Mouse (Mus musculus) liver, adult 2 months (tissue): Measurements from ENCODE around the gene Mctp2.

Experiments
- CTCF ChIP-seq: fragments of 200-500 bp; IDR thresholded peaks from 2 replicates; pipeline ENCODE4 v1.5.1; 2011; ENCODE audit warnings: low read depth, low read length, control low read depth
- POLR2A ChIP-seq: fragments of 200-500 bp; IDR thresholded peaks from 2 replicates; pipeline ENCODE4 v1.6.1; 2011; ENCODE audit warnings: low read length, control low read depth; ENCODE audit not compliant: insufficient read depth; ENCODE audit errors: extremely low read depth

- TF ChIP-seq CTCF (no peak), POLR2A (no peak)
Measured at GRCm38 (mm10) chr7:72159513-72160063, 146.8 kb downstream of the Mctp2 start.
